Mouse (Mus musculus) liver, embryonic 14.5 days (tissue): ENCODE data around the gene Hoga1. TPM values are rescaled to one million over a fixed set of nuclear protein-coding genes. Genes with fewer than 3 reads are reported as not detected.

Source experiments
- ATAC-seq: fragments of 200-750 bp; cut with Nextera tagmentation; 2 replicates; pipeline ENCODE4 v1.8.0; 2017; ENCODE audit warnings: moderate number of reproducible peaks, mild to moderate bottlenecking, moderate library complexity; ENCODE audit not compliant: insufficient read depth
- DNase-seq, 3 experiments: peaks; one replicate each; pipeline ENCODE4 v3.0.0-alpha.2; 2012 to 2013; ENCODE audit warnings: low read depth in 3 of 3, low spot score in 3 of 3
- H3K27ac ChIP-seq: fragments of 300-500 bp; sonication (generic); 2 replicates; pipeline ENCODE4 v1.5.1; 2014; ENCODE audit warnings: moderate library complexity, mild to moderate bottlenecking, control low read depth, inconsistent platforms
- H3K27me3 ChIP-seq: fragments of 300-500 bp; sonication (generic); 2 replicates; pipeline ENCODE4 v1.6.1; 2014; ENCODE audit warnings: mild to moderate bottlenecking, low read length, moderate library complexity; ENCODE audit not compliant: control insufficient read depth, insufficient read depth
- H3K36me3 ChIP-seq: fragments of 300-500 bp; sonication (generic); replicated peaks from 2 replicates; pipeline ENCODE4 v1.6.1; 2014; ENCODE audit warnings: low read depth; ENCODE audit not compliant: control insufficient read depth, insufficient read depth
- H3K4me1 ChIP-seq, 2 experiments: fragments of 200-500 bp in 1 of 2; fragments of 300-500 bp in 1 of 2; sonication (generic) in 1 of 2; replicated peaks; 2 replicates each; pipeline ENCODE4 v1.6.1; 2012 to 2014; ENCODE audit warnings: antibody characterized with exemption in 1 of 2, inconsistent platforms in 1 of 2, low read length in 1 of 2; ENCODE audit not compliant: control insufficient read depth in 2 of 2, insufficient read depth in 2 of 2
- H3K4me2 ChIP-seq: fragments of 300-500 bp; sonication (generic); 2 replicates; pipeline ENCODE4 v1.6.1; 2014; ENCODE audit warnings: low read depth, mild to moderate bottlenecking, control low read depth, moderate library complexity
- H3K4me3 ChIP-seq, 2 experiments: fragments of 200-500 bp in 1 of 2; fragments of 300-500 bp in 1 of 2; sonication (generic) in 1 of 2; 2 replicates each; pipeline ENCODE4 v1.5.1; 2012 to 2014; ENCODE audit warnings: low read depth in 2 of 2, low read length in 2 of 2, mild to moderate bottlenecking in 2 of 2, control low read depth in 1 of 2, inconsistent platforms in 1 of 2, moderate library complexity in 1 of 2; ENCODE audit not compliant: insufficient read depth in 1 of 2
- H3K9ac ChIP-seq: fragments of 300-500 bp; sonication (generic); replicated peaks from 2 replicates; pipeline ENCODE4 v1.6.1; 2014; ENCODE audit warnings: mild to moderate bottlenecking, control low read depth, moderate library complexity
- H3K9me3 ChIP-seq: fragments of 300-500 bp; sonication (generic); 2 replicates; pipeline ENCODE4 v1.6.1; 2016; ENCODE audit warnings: low read length, mixed read lengths; ENCODE audit not compliant: control insufficient read depth
- CTCF ChIP-seq: IDR thresholded peaks from 2 replicates; pipeline ENCODE4 v1.5.1; 2016; ENCODE audit warnings: antibody characterized with exemption, low read depth, control low read depth
- EP300 ChIP-seq: IDR thresholded peaks from 2 replicates; pipeline ENCODE4 v1.6.1; 2016; ENCODE audit warnings: antibody characterized with exemption, low read depth
- WGBS: fragments of 180-500 bp; shearing (Covaris S2); extraction: QIAGEN DNeasy Blood & Tissue Kit; methylation state at CpG from one replicate; pipeline ENCODE4 v1.1.7; 2014; ENCODE audit not compliant: insufficient replicate concordance; 5-methylcytosine and 5-hydroxymethylcytosine counted together
- polyA plus RNA-seq, 2 experiments: library from polyadenylated mRNA; depleted of rRNA in 1 of 2; stranded (reverse) in 1 of 2; unstranded in 1 of 2; fragments of >200 nt; fragmentation: Nextera tagmentation in 1 of 2; extraction: Ambion mirVana in 1 of 2; gene quantifications; 2 replicates each; pipeline versions ENCODE4 v1.2.1 to v1.2.3; 2012 to 2014

The Hoga1 gene
- polyA plus RNA-seq (2012; rRNA removed): 22.1 and 25.8 TPM in 2 replicates
- polyA plus RNA-seq (2014; fragmentation: Nextera tagmentation; extraction: Ambion mirVana): 30.4 and 36.8 TPM in 2 replicates

DNA sequence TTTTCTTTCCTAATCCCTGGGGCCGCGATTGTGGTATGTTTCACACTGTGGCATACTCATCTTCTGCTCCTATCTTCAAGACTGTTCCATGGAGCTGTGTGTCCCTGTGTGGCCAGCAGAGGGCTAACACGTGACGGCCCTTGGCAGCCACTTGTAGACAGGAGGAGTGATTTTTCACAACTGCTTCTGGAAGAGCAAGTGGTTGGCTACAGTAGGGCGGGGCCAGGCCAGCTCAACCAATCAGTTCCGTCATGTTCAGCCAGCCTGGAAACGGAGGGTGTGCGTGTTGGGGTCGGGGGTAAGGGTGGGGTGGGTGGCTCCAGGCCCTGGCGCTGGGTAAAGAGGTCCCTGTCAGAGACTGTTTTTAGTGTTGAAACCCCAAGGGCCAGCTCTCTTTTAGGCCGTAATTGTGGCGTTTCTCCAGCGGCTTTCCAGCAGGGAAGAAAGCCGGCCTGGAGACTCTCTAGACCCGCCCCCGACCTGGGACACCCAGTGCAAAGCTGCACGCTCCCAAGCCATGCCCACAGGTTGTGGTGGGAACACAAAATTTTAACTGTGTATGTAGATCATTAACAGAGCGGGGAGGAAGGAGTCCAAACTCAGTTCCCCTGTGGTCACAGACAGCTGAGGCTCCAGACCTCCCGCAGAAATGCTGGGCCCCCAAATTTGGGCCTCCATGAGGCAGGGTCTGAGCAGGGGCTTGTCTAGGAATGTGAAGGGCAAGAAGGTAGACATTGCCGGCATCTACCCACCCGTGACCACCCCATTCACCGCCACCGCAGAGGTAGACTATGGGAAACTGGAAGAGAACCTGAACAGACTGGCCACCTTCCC, at the start of gene Hoga1:
Gene Hoga1, plus strand, starts transcription at position 342 of the 834 bp plus-strand sequence.
- ATAC-seq: peak; percentile 84
- H3K9ac ChIP-seq: no peak within 1 kb of the TSS; the same call in 1 of the 2 replicates
- TF ChIP-seq CTCF (peak; percentile 87), EP300 (no peak)
- H3K27me3 ChIP-seq: no peaks in the 10 kb centered on the region
- peak; percentile 54 to 57 (median 57) for DNase-seq
- H3K27ac ChIP-seq: no peak within 1 kb of the TSS
- H3K9me3 ChIP-seq: no peaks in the 10 kb centered on the region
- H3K4me2 ChIP-seq: peak within 1 kb of the TSS; percentile 45
- WGBS: 20% methylated on average over 23 of the region's 23 CpGs
- H3K4me1 ChIP-seq: no peaks in the 10 kb centered on the region; a peak in 1 of 4 replicates
- H3K36me3 ChIP-seq: no peaks in the 10 kb centered on the region
- H3K4me3 ChIP-seq: peak within 1 kb of the TSS; percentile 36 to 57

GRCm38 (mm10) chr19:41997090-41997489, 48.3 kb upstream of the Hoga1 start:
- Histone ChIP-seq H3K27ac (no peak overlapping the region), H3K9me3 (no peaks in the 10 kb centered on the region), H3K27me3 (no peaks in the 10 kb centered on the region), H3K4me1 (peaks cover 0 to 10% of the 10 kb centered on the region in 2 experiments; a peak in 2 of 4 replicates), H3K4me2 (no peak overlapping the region), H3K36me3 (no peaks in the 10 kb centered on the region), H3K4me3 (no peak overlapping the region), H3K9ac (no peak overlapping the region)
- ATAC-seq: no peak
- DNase-seq: no peak
- TF ChIP-seq CTCF (no peak), EP300 (no peak)
- whole genome bisulfite sequencing: 76% methylated on average over 10 of the region's 10 CpGs

DNA sequence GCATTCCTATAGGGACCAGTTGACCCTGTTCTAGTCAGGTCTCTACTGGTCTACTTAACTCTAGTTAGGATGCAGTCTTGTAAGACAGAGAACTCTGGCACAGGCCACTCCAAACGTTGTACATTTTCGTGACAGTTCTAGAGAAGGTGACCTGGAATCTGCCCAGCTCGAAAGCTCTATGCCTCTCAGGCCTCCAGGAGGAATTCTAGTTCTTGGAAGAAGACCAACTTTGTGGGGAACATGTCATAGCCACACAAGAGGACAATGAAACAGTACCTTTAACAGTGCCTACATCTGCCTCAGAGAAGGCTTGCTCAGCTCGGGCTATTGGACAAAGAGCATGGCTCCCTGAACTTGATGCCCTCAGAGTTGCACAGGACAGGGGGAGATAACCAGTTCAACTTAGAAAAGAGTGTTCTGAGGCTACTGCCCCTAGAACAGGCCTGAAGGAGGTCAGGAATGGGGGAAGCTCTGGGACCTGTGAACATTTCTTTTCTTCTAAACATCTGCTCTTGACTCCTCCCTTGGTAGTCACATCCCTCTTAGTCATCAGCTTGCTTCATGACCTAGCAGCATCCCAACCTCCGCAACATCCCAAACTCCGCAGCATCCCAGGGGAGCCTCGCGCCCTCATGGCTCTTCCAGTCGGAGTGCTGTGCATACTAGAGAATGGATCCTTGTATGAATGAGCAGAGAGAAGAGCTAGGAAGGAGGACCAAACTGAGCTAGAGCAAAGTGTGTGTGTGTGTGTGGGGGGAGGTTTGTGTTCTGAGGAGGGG, 46.5 kb upstream of the Hoga1 start:
- Histone ChIP-seq H3K4me1 (peaks cover 0 to 10% of the 10 kb centered on the region in 2 experiments; a peak in 2 of 4 replicates), H3K4me2 (no peak overlapping the region), H3K9me3 (no peaks in the 10 kb centered on the region), H3K27ac (no peak overlapping the region), H3K36me3 (no peaks in the 10 kb centered on the region), H3K9ac (no peak overlapping the region), H3K27me3 (no peaks in the 10 kb centered on the region), H3K4me3 (no peak overlapping the region)
- DNase-seq (no peak), ATAC-seq (no peak)
- no peak for TF ChIP-seq EP300
- TF ChIP-seq CTCF: no peak
- WGBS: 74% methylated on average over 9 of the region's 9 CpGs

DNA sequence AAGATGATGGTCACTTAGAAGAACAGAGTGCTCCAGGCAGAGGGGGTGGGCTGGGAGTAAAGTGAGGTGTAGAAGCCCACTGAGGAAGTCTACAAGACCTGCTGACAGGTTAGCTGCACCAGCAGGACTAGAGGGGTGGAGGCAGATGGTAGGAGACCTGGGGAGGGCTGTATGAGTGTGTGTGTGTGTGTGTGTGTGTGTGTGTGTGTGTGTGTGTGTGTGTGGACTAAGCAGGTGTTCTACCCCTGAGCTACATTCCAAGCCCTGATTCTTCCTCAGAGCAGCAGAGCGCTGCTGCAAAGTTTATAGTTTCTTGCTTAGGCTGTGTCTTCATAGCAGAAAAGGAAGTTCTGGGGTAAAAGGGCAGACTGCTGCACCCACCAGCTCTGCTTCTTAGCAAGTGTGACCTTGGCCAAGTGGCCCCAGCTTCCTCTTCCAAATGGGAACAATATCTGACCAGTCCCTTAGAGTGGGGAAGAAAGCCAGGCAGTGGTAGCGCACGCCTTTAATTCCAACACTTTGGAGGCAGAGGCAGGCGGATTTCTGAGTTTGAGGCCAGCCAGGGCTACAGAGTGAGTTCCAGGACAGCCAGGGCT, 45.6 kb upstream of the Hoga1 start:
- ATAC-seq (no peak), DNase-seq (no peak)
- Histone ChIP-seq H3K4me2 (no peak overlapping the region), H3K9ac (no peak overlapping the region), H3K36me3 (no peaks in the 10 kb centered on the region), H3K4me1 (peaks cover 0 to 11% of the 10 kb centered on the region in 2 experiments; a peak in 2 of 4 replicates), H3K4me3 (no peak overlapping the region), H3K9me3 (no peaks in the 10 kb centered on the region), H3K27me3 (no peaks in the 10 kb centered on the region), H3K27ac (no peak overlapping the region)
- TF ChIP-seq EP300 (no peak), CTCF (no peak)
- WGBS: 46% methylated on average over 4 of the region's 4 CpGs
